Mouse (Mus musculus) intestine, embryonic 15.5 days (tissue): ENCODE measurements around the gene Strbp. TPM values are rescaled to one million over a fixed set of nuclear protein-coding genes. Genes with fewer than 3 reads are reported as not detected.

ENCODE experiments used
- ATAC-seq: fragments of 200-750 bp; cut with Nextera tagmentation; 2 replicates; pipeline ENCODE4 v1.8.0; 2017; ENCODE audit warnings: moderate TSS enrichment, moderate library complexity
- H3K27ac ChIP-seq: fragments of 300-500 bp; sonication (generic); 2 replicates; pipeline ENCODE4 v1.5.1; 2015; ENCODE audit warnings: mild to moderate bottlenecking, inconsistent platforms
- H3K27me3 ChIP-seq: fragments of 300-500 bp; sonication (generic); replicated peaks from 2 replicates; pipeline ENCODE4 v1.6.1; 2015; ENCODE audit warnings: inconsistent platforms
- H3K36me3 ChIP-seq: fragments of 300-500 bp; sonication (generic); 2 replicates; pipeline ENCODE4 v1.6.1; 2015; ENCODE audit warnings: inconsistent platforms
- H3K4me1 ChIP-seq: fragments of 300-500 bp; sonication (generic); replicated peaks from 2 replicates; pipeline ENCODE4 v1.6.1; 2015; ENCODE audit warnings: inconsistent platforms
- H3K4me2 ChIP-seq: fragments of 300-500 bp; sonication (generic); replicated peaks from 2 replicates; pipeline ENCODE4 v1.6.1; 2015; ENCODE audit warnings: mild to moderate bottlenecking, inconsistent platforms
- H3K4me3 ChIP-seq: fragments of 300-500 bp; sonication (generic); replicated peaks from 2 replicates; pipeline ENCODE4 v1.5.1; 2015; ENCODE audit warnings: inconsistent platforms
- H3K9ac ChIP-seq: fragments of 300-500 bp; sonication (generic); 2 replicates; pipeline ENCODE4 v1.6.1; 2015; ENCODE audit warnings: inconsistent platforms
- H3K9me3 ChIP-seq: fragments of 300-500 bp; sonication (generic); 2 replicates; pipeline ENCODE4 v1.6.1; 2016; ENCODE audit warnings: inconsistent platforms
- WGBS: fragments of 180-500 bp; shearing (Covaris S2); methylation state at CpG from one replicate; pipeline ENCODE4 v1.1.7; 2015; 5-methylcytosine and 5-hydroxymethylcytosine counted together
- polyA plus RNA-seq: library from polyadenylated mRNA; unstranded; fragments of >200 nt; fragmentation: Nextera tagmentation; extraction: Ambion mirVana; gene quantifications from 2 replicates; pipeline ENCODE4 v1.2.1, GENCODE M21; 2015

Strbp gene
- polyA plus RNA-seq, 1 experiment from 2014 or later: 37.0 TPM

DNA sequence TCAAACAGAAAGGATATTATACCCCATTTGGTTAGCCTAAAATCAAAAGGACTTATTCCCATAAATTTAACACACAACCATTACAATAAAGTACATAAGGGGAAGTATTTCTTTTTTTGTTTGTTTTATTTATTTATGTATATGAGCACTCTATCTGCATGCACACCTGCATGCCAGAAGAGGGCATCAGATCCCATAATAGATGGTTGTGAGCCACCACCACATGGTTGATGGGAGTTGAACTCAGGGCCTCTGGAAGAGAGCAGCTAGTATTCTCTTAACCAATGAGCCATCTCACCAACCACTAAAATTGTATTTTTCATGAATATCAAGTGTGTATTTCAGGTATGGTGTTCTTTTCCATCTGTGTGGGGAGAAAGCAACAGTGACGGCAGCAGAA is 18.8 kb downstream of the Strbp start:
- H3K9me3 ChIP-seq: no peaks in the 10 kb centered on the region
- ATAC-seq: no peak
- no peak overlapping the region for H3K27ac ChIP-seq
- WGBS: 96% methylated on average over 1 of the region's 1 CpGs
- no peak overlapping the region for H3K4me2 ChIP-seq
- H3K9ac ChIP-seq: no peak overlapping the region
- H3K4me1 ChIP-seq: 0 out of 2 replicates have a peak, but pooled peaks cover 2% of the 10 kb centered on the region
- no peaks in the 10 kb centered on the region for H3K27me3 ChIP-seq
- no peak overlapping the region for H3K4me3 ChIP-seq
- no peaks in the 10 kb centered on the region for H3K36me3 ChIP-seq

DNA sequence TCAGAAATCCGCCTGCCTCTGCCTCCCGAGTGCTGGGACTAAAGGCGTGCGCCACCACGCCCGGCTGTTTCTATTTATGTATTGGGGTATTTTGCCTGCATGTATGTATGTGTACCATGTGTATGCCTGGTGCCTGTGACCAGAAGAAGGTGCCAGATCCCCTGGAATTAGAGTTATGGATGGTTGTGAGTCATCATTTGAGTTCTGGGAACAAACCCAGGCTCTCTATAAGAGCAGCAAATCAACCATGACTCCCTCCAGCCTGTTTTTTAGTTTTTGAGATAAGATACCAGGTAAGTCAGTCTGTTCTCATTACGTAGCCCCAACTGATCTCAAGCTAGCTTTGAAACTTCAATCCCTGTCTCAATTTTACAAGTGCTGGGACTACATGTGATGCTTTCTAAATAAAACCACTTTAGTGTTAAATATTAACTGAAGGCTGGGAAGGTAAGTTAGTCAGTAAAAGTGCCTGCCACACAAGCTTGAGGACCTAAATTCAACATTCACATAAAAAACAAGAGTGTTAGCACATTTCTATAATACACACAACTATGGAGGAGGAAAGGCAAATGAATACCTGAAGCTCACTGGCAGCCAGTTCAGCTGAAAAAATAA is 21.4 kb downstream of the Strbp start:
- 87% methylated on average over 7 of the region's 7 CpGs for WGBS
- H3K9me3 ChIP-seq: no peaks in the 10 kb centered on the region
- no peaks in the 10 kb centered on the region for H3K36me3 ChIP-seq
- no peaks in the 10 kb centered on the region for H3K27me3 ChIP-seq
- no peak overlapping the region for H3K4me3 ChIP-seq
- H3K9ac ChIP-seq: no peak overlapping the region
- H3K4me1 ChIP-seq: no peaks in the 10 kb centered on the region
- no peak overlapping the region for H3K4me2 ChIP-seq
- no peak overlapping the region for H3K27ac ChIP-seq
- ATAC-seq: no peak

DNA sequence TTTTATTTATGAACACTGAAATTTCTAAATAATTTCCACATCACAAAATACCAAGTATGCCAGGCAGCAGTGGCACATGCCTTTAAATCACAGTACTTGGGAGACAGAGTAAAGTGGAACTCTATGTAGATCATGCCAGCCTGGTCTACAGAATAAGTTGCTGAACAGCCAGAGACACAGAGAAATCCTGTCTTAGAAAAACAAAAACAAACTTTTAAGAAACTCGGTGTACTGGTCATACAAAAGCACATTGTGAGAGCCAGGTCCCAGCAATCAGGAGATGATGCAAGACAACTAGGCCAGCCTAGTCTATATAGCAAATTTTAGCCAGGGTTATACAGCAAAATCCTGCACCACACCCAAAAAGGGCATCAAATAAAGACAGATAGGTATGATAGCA is 52.6 kb downstream of the Strbp start:
- no peaks in the 10 kb centered on the region for H3K27me3 ChIP-seq
- ATAC-seq: no peak
- H3K9ac ChIP-seq: no peak overlapping the region
- H3K27ac ChIP-seq: no peak overlapping the region
- H3K4me3 ChIP-seq: no peak overlapping the region
- no peaks in the 10 kb centered on the region for H3K9me3 ChIP-seq
- 70% methylated on average over 1 of the region's 1 CpGs for WGBS
- no peak overlapping the region for H3K4me2 ChIP-seq
- H3K4me1 ChIP-seq: no peaks in the 10 kb centered on the region
- no peaks in the 10 kb centered on the region for H3K36me3 ChIP-seq

DNA sequence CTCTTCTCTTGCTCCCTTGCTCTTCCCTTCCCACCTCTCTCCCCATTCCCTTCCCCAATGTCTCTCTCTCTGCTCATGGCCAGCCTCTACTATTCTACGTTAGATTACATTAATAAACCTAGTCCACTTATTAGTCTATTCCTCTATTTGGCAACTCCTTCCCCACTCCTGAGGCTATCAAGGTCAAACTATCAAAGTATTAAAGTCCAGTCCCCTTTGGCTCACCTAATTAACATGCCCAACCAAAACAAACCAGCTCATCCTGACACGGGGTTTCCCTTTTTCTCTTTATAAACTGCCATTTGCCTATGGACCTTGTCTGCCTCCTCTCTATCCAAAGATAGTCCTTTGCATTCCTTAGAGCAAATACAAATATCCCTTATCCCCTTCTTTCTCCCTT is 54.1 kb downstream of the Strbp start:
- Histone ChIP-seq H3K9ac (no peak overlapping the region), H3K4me2 (no peak overlapping the region), H3K9me3 (no peaks in the 10 kb centered on the region), H3K27me3 (no peaks in the 10 kb centered on the region), H3K4me1 (no peaks in the 10 kb centered on the region), H3K4me3 (no peak overlapping the region), H3K27ac (no peak overlapping the region), H3K36me3 (no peaks in the 10 kb centered on the region)
- no peak for ATAC-seq
- WGBS: 68% methylated on average over 2 of the region's 2 CpGs

DNA sequence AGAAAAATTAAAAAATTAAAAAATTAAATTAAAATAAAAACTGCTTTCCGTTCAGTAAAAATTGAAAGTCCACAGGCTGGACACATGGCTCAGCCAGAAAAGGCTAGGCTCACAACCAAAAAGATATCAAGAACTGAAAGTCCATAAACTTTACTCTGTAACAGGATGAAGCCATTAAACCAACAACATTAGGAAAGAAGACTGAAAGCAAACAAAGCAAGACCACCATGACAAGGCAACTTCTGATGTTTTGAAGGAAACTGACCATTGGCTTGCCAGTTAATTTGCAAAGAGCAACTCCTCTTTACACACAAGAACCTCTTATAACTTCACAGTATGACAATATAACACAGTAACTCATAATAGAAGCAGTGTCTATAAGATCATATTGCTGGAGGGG is 54.7 kb downstream of the Strbp start:
- H3K36me3 ChIP-seq: no peaks in the 10 kb centered on the region
- 87% methylated on average over 1 of the region's 1 CpGs for WGBS
- no peak overlapping the region for H3K4me2 ChIP-seq
- no peak overlapping the region for H3K9ac ChIP-seq
- no peaks in the 10 kb centered on the region for H3K27me3 ChIP-seq
- H3K4me1 ChIP-seq: no peaks in the 10 kb centered on the region
- no peak overlapping the region for H3K4me3 ChIP-seq
- no peak overlapping the region for H3K27ac ChIP-seq
- no peaks in the 10 kb centered on the region for H3K9me3 ChIP-seq
- ATAC-seq: no peak

DNA sequence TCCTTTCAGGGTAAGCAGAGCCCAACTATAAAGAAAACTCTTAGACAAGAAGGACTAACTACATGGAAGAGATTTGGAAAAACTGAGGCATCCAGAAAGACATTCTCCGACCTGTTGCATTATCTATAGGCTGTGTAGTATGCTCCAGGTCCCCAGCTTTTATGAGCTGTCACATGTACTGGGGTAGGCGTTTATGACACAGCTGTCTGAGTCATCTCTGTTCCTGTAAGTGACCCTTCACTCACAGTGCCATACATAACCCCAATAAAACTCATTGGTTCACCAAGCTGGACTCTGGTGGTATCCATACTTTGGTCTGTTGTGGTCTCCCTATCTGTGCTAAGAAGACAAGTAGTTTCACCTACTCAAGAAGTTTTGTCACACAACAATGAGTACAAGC is 80.3 kb downstream of the Strbp start:
- H3K36me3 ChIP-seq: no peaks in the 10 kb centered on the region
- no peak overlapping the region for H3K4me2 ChIP-seq
- H3K9me3 ChIP-seq: no peaks in the 10 kb centered on the region
- no peak overlapping the region for H3K9ac ChIP-seq
- no peaks in the 10 kb centered on the region for H3K4me1 ChIP-seq
- H3K27me3 ChIP-seq: no peaks in the 10 kb centered on the region
- no peak overlapping the region for H3K27ac ChIP-seq
- ATAC-seq: peak; percentile 90
- no peak overlapping the region for H3K4me3 ChIP-seq
- WGBS: 56% methylated on average over 2 of the region's 2 CpGs

DNA sequence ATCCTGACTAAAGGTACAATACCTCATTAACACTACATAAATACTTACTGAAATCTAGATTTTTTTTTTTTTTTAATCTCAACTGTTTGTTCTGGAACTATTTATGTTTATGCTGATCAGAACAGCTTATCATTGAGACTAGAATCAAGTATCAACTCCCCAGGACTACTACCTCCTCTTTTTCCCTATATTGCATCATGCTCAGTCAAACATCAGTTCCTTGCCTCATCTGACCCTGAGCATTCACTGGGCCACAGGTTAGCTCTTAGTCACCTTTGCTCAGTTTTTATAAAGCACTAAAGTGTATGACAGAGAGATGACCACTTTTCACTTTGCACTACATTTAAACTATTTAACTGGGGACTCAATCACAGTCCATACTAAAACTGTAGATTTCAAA is 115.7 kb downstream of the Strbp start:
- H3K4me1 ChIP-seq: no peaks in the 10 kb centered on the region
- ATAC-seq: no peak
- H3K36me3 ChIP-seq: no peaks in the 10 kb centered on the region

DNA sequence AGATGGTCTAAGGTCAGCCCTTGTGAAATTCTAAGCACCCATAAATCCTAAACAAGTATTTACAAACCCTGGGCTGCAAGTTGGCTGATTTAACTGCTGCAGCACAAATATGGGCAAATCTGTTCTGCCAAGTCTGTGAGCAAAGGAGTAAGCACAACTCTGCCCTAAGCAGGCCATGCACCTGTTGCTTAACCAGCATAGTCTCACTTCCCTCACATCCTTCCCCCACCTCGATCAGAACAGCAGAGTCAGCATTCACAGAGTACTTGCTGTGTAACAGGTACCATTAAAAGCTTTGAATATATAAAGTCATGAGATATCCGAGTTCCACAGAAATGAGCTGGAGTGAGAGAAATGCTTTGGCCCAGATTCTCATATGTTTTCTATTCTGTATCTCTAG is 125.5 kb downstream of the Strbp start:
- no peaks in the 10 kb centered on the region for H3K4me1 ChIP-seq
- 82% methylated on average over 2 of the region's 2 CpGs for WGBS
- H3K9me3 ChIP-seq: no peaks in the 10 kb centered on the region
- H3K36me3 ChIP-seq: no peaks in the 10 kb centered on the region
- no peak overlapping the region for H3K9ac ChIP-seq
- ATAC-seq: no peak
- no peak overlapping the region for H3K4me3 ChIP-seq
- no peak overlapping the region for H3K4me2 ChIP-seq
- no peaks in the 10 kb centered on the region for H3K27me3 ChIP-seq
- H3K27ac ChIP-seq: no peak overlapping the region

More for the DNA sequence above, 115.7 kb downstream of the Strbp start:
- H3K4me3 ChIP-seq: no peak overlapping the region
- no peaks in the 10 kb centered on the region for H3K9me3 ChIP-seq
- no peak overlapping the region for H3K4me2 ChIP-seq
- H3K27me3 ChIP-seq: no peaks in the 10 kb centered on the region
- no peak overlapping the region for H3K27ac ChIP-seq
- H3K9ac ChIP-seq: no peak overlapping the region

DNA sequence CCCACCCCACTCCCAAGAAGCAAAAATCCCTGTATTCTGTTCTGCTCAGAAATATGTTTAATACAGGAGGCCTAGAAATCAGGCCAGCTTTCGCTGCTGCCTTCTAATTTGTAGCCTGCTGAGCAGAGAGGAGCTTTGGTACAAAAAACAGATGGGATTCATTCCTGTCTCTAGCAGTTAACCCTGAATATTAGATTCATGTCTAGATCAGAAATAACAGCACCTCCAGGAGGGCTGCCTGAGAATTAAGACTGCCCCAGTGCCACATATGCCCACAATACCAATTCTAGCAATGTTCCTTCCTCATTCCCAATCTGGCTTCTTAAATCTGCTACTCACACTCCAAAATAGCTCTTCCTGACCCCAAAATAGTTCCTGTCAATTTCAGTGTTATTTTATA is 127.0 kb downstream of the Strbp start:
- Histone ChIP-seq H3K9me3 (no peaks in the 10 kb centered on the region), H3K36me3 (no peaks in the 10 kb centered on the region), H3K9ac (no peak overlapping the region), H3K27ac (no peak overlapping the region), H3K27me3 (no peaks in the 10 kb centered on the region), H3K4me2 (no peak overlapping the region), H3K4me1 (no peaks in the 10 kb centered on the region), H3K4me3 (no peak overlapping the region)
- 98% methylated on average over 1 of the region's 1 CpGs for WGBS
- no peak for ATAC-seq

DNA sequence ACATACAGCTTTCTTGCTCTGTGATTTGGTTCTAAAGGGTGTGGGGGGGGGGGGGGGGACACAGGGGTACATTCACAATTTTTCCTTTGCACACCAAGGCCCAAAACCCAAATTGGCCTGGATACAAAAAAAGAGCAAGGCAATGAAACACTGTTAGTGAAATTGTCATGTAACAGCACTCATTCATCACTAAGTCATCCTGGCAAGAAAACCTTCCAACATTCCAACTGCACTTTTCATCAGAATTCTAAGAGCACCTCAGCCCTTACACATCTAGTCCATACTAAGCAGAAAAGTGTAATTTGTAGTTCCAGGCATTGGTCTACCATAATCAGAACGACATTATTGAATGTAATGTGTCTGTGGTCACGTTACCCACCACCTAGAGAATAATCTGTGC is 131.5 kb downstream of the Strbp start:
- Histone ChIP-seq H3K4me3 (no peak overlapping the region), H3K36me3 (no peaks in the 10 kb centered on the region), H3K27me3 (no peaks in the 10 kb centered on the region), H3K4me1 (no peaks in the 10 kb centered on the region), H3K9me3 (no peaks in the 10 kb centered on the region), H3K9ac (no peak overlapping the region), H3K4me2 (no peak overlapping the region), H3K27ac (no peak overlapping the region)
- ATAC-seq: no peak
- WGBS: 90% methylated on average over 2 of the region's 2 CpGs

DNA sequence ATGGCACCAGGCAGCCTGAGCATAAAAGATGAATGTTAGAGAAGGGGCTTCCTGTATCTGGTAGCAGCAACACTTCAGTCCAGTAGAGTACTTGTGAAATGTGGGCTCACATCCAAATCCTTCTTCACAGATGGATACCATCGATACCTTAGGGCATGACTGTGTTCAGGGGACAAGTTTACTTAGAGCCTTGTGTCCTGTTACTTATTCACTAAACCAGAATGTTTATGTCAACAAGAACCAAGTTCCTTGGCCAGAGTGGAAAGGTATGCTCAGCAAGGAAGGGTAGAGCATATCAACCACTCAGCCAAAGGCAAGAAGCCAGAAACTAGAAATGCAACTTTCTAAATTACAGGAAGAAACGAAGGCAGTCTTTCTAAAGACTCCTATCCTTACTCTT is 133.0 kb downstream of the Strbp start:
- Histone ChIP-seq H3K9ac (no peak overlapping the region), H3K4me2 (no peak overlapping the region), H3K9me3 (no peaks in the 10 kb centered on the region), H3K27me3 (no peaks in the 10 kb centered on the region), H3K27ac (no peak overlapping the region), H3K4me3 (no peak overlapping the region), H3K36me3 (0 out of 2 replicates have a peak, but pooled peaks cover 3% of the 10 kb centered on the region), H3K4me1 (no peaks in the 10 kb centered on the region)
- no peak for ATAC-seq
- WGBS: 57% methylated on average over 2 of the region's 2 CpGs

DNA sequence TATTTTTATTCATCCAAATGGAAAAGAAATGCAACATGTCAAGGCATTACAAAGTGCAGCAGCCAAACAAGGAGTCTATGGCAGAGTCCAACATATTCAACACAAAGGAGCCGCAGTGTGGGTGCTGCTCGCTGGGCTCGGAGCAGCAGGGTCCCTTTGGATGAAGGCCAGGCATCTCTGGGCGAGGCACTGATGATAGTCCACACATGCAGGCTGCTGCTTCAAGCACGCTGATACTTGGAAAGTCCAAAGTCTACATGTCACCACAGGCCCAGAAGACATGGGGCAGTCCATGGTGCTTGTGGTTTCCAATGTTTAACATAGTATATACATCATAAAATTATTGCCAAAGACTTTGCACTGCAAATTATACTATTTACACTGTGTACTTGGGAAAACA is 133.8 kb downstream of the Strbp start:
- Histone ChIP-seq H3K27me3 (no peaks in the 10 kb centered on the region), H3K4me3 (no peak overlapping the region), H3K9ac (no peak overlapping the region), H3K9me3 (no peaks in the 10 kb centered on the region), H3K27ac (no peak overlapping the region), H3K4me2 (no peak overlapping the region), H3K4me1 (no peaks in the 10 kb centered on the region), H3K36me3 (peaks cover 3% of the 10 kb centered on the region; the same call in 1 of the 2 replicates)
- ATAC-seq: peak; percentile 87
- WGBS: 64% methylated on average over 5 of the region's 5 CpGs

DNA sequence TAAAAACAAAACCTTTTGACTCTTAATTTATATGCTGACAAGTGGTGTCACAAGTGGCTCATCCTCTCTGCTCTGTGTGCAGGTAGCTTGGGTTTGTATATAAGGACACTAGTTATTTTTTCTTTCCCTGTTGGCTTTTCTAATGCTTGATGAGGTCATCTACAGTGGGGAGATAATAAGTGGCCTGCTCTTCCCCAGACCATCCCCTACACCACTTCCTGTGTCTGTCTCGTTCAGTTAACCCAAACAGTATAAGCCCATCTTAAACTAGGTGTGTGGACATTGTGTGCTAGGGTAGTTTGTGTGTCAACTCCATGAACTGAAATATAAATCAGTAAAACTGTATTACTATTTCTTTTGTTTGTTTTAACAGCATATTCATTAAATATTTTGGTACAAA is 137.6 kb downstream of the Strbp start:
- no peaks in the 10 kb centered on the region for H3K9me3 ChIP-seq
- no peak overlapping the region for H3K4me2 ChIP-seq
- H3K9ac ChIP-seq: no peak overlapping the region
- H3K36me3 ChIP-seq: peaks cover 14% of the 10 kb centered on the region; the same call in 1 of the 2 replicates
- no peak overlapping the region for H3K27ac ChIP-seq
- H3K4me1 ChIP-seq: no peaks in the 10 kb centered on the region
- ATAC-seq: no peak
- H3K4me3 ChIP-seq: no peak overlapping the region
- no peaks in the 10 kb centered on the region for H3K27me3 ChIP-seq
- 56% methylated on average over 1 of the region's 1 CpGs for WGBS
